Mouse (Mus musculus): ENCODE measurements at regions not wholly inside any gene's neighbourhood (a gene's known extent, or its start where the extent isn't known, plus 50 kb on each side); places are given as distances from the start of the nearest gene placed in this dataset.
"Not testable (repeated sequence)": the region's sequence is repeated elsewhere in the genome, so short reads cannot be mapped to it uniquely, and the experiment has no call there.

- not testable (repeated sequence) for H3K36me3 ChIP-seq (ENCODE audit: control insufficient read depth, insufficient read depth, low read length); H3K9ac ChIP-seq (replicated peaks; ENCODE audit: low read length); ATAC-seq (ENCODE audit: low FRiP score, low TSS enrichment); H3K27me3 ChIP-seq (ENCODE audit: control insufficient read depth, insufficient read depth, low read length); H3K27ac ChIP-seq (replicated peaks; ENCODE audit: low read depth, low read length); H3K4me1 ChIP-seq (ENCODE audit: control insufficient read depth, insufficient read depth, low read length); H3K9me3 ChIP-seq (ENCODE audit: control insufficient read depth, low read length); H3K4me3 ChIP-seq (replicated peaks; ENCODE audit: low read depth, low read length); H3K4me2 ChIP-seq (ENCODE audit: low read length); DNase-seq
- WGBS = 93% methylated on average over 8 of the region's 8 CpGs
These were observed 68.6 kb upstream of the Zfp709 start for GRCm38 (mm10) chr8:71813239-71813638.

DNA sequence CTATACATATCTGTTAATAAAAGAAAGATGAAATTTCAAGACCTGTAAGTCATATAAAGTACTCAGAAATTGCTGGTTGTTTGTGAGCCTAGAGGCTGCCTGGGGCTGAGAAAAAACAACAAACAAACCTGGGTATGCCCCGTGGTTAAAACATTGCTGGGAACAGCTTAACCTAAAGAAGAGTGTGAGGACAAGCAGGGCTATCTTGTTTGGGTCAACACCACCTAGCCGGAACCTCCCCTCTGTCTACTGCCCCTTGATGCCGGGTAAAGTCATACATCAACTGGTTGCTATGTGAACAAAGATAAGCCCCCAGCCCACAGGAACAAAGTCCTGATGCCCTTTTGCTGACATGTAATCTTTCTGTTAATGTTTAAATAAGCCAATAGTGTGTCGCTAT is 74.0 kb upstream of the Zfp709 start:
- not testable (repeated sequence) for H3K36me3 ChIP-seq (ENCODE audit: control insufficient read depth, insufficient read depth, low read length); H3K9ac ChIP-seq (replicated peaks; ENCODE audit: low read length); H3K27ac ChIP-seq (replicated peaks; ENCODE audit: low read depth, low read length); ATAC-seq (ENCODE audit: low FRiP score, low TSS enrichment); H3K9me3 ChIP-seq (ENCODE audit: control insufficient read depth, low read length); DNase-seq; H3K4me3 ChIP-seq (replicated peaks; ENCODE audit: low read depth, low read length); H3K4me2 ChIP-seq (ENCODE audit: low read length); H3K27me3 ChIP-seq (ENCODE audit: control insufficient read depth, insufficient read depth, low read length); H3K4me1 ChIP-seq (ENCODE audit: control insufficient read depth, insufficient read depth, low read length)
- 79% methylated on average over 3 of the region's 4 CpGs for WGBS

GRCm38 (mm10) chr8:71804586-71804985 is 77.2 kb upstream of the Zfp709 start:
- ATAC-seq (ENCODE audit: low FRiP score, low TSS enrichment); H3K4me3 ChIP-seq (replicated peaks; ENCODE audit: low read depth, low read length); H3K9ac ChIP-seq (replicated peaks; ENCODE audit: low read length); H3K4me2 ChIP-seq (ENCODE audit: low read length); DNase-seq; H3K9me3 ChIP-seq (ENCODE audit: control insufficient read depth, low read length); H3K36me3 ChIP-seq (ENCODE audit: control insufficient read depth, insufficient read depth, low read length); H3K4me1 ChIP-seq (ENCODE audit: control insufficient read depth, insufficient read depth, low read length); H3K27me3 ChIP-seq (ENCODE audit: control insufficient read depth, insufficient read depth, low read length); H3K27ac ChIP-seq (replicated peaks; ENCODE audit: low read depth, low read length): not testable (repeated sequence)
- WGBS = 78% methylated on average over 1 of the region's 1 CpGs

DNA sequence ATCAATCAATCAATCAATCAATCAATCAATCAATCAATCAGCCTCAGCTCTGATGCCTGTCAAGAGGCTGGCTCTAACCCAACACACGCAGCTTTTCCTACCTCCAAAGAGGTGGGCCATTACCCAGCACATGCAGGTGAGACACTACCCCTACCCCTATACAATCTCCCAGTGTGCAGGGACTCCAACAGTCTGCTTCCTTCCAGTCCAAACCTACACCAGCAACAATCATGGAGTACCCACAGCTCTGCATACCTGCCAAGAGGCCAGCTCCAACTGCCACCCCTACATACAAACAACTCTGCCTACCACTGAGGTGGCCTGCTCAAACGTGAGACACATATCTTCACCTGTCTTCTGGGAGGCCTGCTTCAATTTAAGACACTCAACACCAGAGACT is 76.7 kb upstream of the Fcho1 start:
- not testable (repeated sequence) for DNase-seq; H3K4me3 ChIP-seq (replicated peaks; ENCODE audit: low read depth, low read length); H3K9ac ChIP-seq (replicated peaks; ENCODE audit: low read length); H3K4me2 ChIP-seq (ENCODE audit: low read length); H3K27me3 ChIP-seq (ENCODE audit: control insufficient read depth, insufficient read depth, low read length); H3K36me3 ChIP-seq (ENCODE audit: control insufficient read depth, insufficient read depth, low read length); H3K27ac ChIP-seq (replicated peaks; ENCODE audit: low read depth, low read length); H3K9me3 ChIP-seq (ENCODE audit: control insufficient read depth, low read length); H3K4me1 ChIP-seq (ENCODE audit: control insufficient read depth, insufficient read depth, low read length)
- WGBS = 71% methylated on average over 2 of the region's 2 CpGs
- peak; percentile 56 for ATAC-seq (ENCODE audit: low FRiP score, low TSS enrichment)

GRCm38 (mm10) chr8:71789031-71789460 is 63.5 kb upstream of the Fcho1 start:
- DNase-seq; H3K27me3 ChIP-seq (ENCODE audit: control insufficient read depth, insufficient read depth, low read length); H3K4me2 ChIP-seq (ENCODE audit: low read length); H3K9me3 ChIP-seq (ENCODE audit: control insufficient read depth, low read length); H3K27ac ChIP-seq (replicated peaks; ENCODE audit: low read depth, low read length); H3K36me3 ChIP-seq (ENCODE audit: control insufficient read depth, insufficient read depth, low read length); H3K9ac ChIP-seq (replicated peaks; ENCODE audit: low read length); H3K4me1 ChIP-seq (ENCODE audit: control insufficient read depth, insufficient read depth, low read length); H3K4me3 ChIP-seq (replicated peaks; ENCODE audit: low read depth, low read length): not testable (repeated sequence)
- 0% methylated on average over 2 of the region's 9 CpGs for WGBS
- peak; percentile 24; the same call in 1 of the 2 replicates for ATAC-seq (ENCODE audit: low FRiP score, low TSS enrichment)

- not testable (repeated sequence) for H3K4me1 ChIP-seq (ENCODE audit: control insufficient read depth, insufficient read depth, low read length); H3K36me3 ChIP-seq (ENCODE audit: control insufficient read depth, insufficient read depth, low read length); H3K9me3 ChIP-seq (ENCODE audit: control insufficient read depth, low read length); H3K9ac ChIP-seq (replicated peaks; ENCODE audit: low read length); H3K27me3 ChIP-seq (ENCODE audit: control insufficient read depth, insufficient read depth, low read length); H3K4me3 ChIP-seq (replicated peaks; ENCODE audit: low read depth, low read length); H3K27ac ChIP-seq (replicated peaks; ENCODE audit: low read depth, low read length); ATAC-seq (ENCODE audit: low FRiP score, low TSS enrichment); H3K4me2 ChIP-seq (ENCODE audit: low read length); DNase-seq
- 87% methylated on average over 8 of the region's 10 CpGs for WGBS
These were observed 55.1 kb upstream of the Fcho1 start for GRCm38 (mm10) chr8:71780624-71781023.

- not testable (repeated sequence) for H3K36me3 ChIP-seq (ENCODE audit: control insufficient read depth, insufficient read depth, low read length); H3K4me2 ChIP-seq (ENCODE audit: low read length); H3K4me1 ChIP-seq (ENCODE audit: control insufficient read depth, insufficient read depth, low read length); H3K4me3 ChIP-seq (replicated peaks; ENCODE audit: low read depth, low read length); H3K9me3 ChIP-seq (ENCODE audit: control insufficient read depth, low read length); H3K9ac ChIP-seq (replicated peaks; ENCODE audit: low read length); DNase-seq; H3K27me3 ChIP-seq (ENCODE audit: control insufficient read depth, insufficient read depth, low read length); H3K27ac ChIP-seq (replicated peaks; ENCODE audit: low read depth, low read length)
- 90% methylated on average over 2 of the region's 4 CpGs for WGBS
- ATAC-seq (ENCODE audit: low FRiP score, low TSS enrichment) = peak; percentile 43; the same call in 1 of the 2 replicates
These were observed 54.3 kb upstream of the Fcho1 start for GRCm38 (mm10) chr8:71779824-71780223.

DNA sequence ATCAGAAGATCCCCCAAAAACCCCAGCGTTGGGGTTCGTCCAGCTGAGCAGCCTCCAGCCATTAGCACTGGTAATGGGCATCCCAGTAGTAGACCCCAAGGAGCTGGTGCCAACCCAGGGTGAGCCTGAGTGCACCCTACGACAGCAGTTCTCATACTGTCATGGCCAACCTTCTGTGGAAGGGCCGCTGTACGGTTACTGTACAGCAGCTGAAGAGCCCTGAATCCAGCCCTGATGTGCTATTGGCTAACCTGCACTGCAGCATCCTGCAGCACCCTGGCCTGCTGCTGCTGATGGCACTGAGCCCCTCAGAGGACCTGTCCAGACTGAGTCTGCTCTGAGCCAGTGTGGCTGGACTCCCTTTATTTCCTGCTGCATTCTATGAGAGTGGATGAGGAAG is 53.9 kb upstream of the Fcho1 start:
- ATAC-seq (ENCODE audit: low FRiP score, low TSS enrichment); H3K4me1 ChIP-seq (ENCODE audit: control insufficient read depth, insufficient read depth, low read length); H3K9ac ChIP-seq (replicated peaks; ENCODE audit: low read length); DNase-seq; H3K36me3 ChIP-seq (ENCODE audit: control insufficient read depth, insufficient read depth, low read length); H3K27me3 ChIP-seq (ENCODE audit: control insufficient read depth, insufficient read depth, low read length); H3K27ac ChIP-seq (replicated peaks; ENCODE audit: low read depth, low read length); H3K4me3 ChIP-seq (replicated peaks; ENCODE audit: low read depth, low read length); H3K4me2 ChIP-seq (ENCODE audit: low read length); H3K9me3 ChIP-seq (ENCODE audit: control insufficient read depth, low read length): not testable (repeated sequence)
- 93% methylated on average over 5 of the region's 5 CpGs for WGBS

GRCm38 (mm10) chr8:71778916-71779315 is 53.4 kb upstream of the Fcho1 start:
- Histone ChIP-seq H3K9me3 (ENCODE audit: control insufficient read depth, low read length) (no peaks in the 10 kb centered on the region), H3K4me1 (ENCODE audit: control insufficient read depth, insufficient read depth, low read length) (no peaks in the 10 kb centered on the region), H3K4me3 (replicated peaks; ENCODE audit: low read depth, low read length) (no peak overlapping the region), H3K27ac (replicated peaks; ENCODE audit: low read depth, low read length) (no peak overlapping the region), H3K9ac (replicated peaks; ENCODE audit: low read length) (no peak overlapping the region), H3K27me3 (ENCODE audit: control insufficient read depth, insufficient read depth, low read length) (no peaks in the 10 kb centered on the region), H3K4me2 (ENCODE audit: low read length) (no peak overlapping the region), H3K36me3 (ENCODE audit: control insufficient read depth, insufficient read depth, low read length) (no peaks in the 10 kb centered on the region)
- WGBS = 84% methylated on average over 10 of the region's 10 CpGs
- DNase-seq (no peak), ATAC-seq (ENCODE audit: low FRiP score, low TSS enrichment) (no peak)
